Mouse (Mus musculus): ENCODE measurements around the gene Slc23a4.

Slc23a4 gene

GRCm38 (mm10) chr6:34955862-34956241 is 32.4 kb downstream of the Slc23a4 start:
- DNase-seq (ENCODE audit: low spot score in 2 of 2): no peak

GRCm38 (mm10) chr6:34954926-34955861 is 33.0 kb downstream of the Slc23a4 start:
- no peak for DNase-seq (ENCODE audit: low spot score in 2 of 2)

- DNase-seq (ENCODE audit: low spot score in 2 of 2): no peak
These were observed 36.1 kb downstream of the Slc23a4 start for GRCm38 (mm10) chr6:34951956-34952667.

DNA sequence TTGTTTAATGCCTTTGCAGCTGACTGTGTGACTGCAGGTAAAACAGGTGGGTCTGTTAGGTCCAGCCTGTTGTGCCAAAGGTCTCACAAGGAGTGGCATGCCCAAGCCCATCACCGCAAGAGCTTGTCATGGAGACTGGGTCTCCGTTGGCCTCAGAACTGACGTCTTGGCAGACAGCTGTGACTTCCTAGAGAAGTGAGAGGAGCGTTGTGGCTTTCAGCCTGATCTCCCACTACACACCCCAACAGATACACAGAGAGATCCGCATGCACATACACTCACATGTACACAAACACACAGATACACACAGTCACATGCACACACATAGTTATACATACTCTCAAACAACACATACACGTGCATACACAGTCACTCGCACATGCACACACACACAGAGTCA is 36.7 kb downstream of the Slc23a4 start:
- no peak for DNase-seq (ENCODE audit: low spot score in 2 of 2)

- no peak for DNase-seq (ENCODE audit: low spot score in 2 of 2)
These were observed 39.7 kb downstream of the Slc23a4 start for GRCm38 (mm10) chr6:34948461-34948860.

- DNase-seq (ENCODE audit: low spot score in 2 of 2): no peak
These were observed 41.6 kb downstream of the Slc23a4 start for GRCm38 (mm10) chr6:34946486-34947079.

DNA sequence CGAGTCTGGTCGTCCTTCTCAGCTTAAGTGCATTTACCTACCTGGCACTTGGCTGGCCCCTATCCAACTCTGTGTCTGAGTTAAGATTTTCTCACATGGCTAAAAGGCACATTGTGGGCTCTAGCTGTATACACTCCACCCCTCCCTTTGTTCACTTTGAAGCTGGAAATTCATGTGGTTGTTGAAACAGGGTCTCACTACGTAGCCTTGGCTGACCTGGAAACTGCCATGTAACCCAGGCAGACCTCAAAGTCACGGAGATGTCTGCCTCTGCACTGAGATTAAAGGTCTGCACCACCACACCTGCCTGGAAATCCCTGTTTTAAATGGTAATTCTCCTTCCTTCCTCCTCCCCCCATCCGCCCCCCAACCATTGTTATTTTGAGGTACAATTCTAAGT is 44.7 kb downstream of the Slc23a4 start:
- DNase-seq (ENCODE audit: low spot score in 2 of 2): no peak

DNA sequence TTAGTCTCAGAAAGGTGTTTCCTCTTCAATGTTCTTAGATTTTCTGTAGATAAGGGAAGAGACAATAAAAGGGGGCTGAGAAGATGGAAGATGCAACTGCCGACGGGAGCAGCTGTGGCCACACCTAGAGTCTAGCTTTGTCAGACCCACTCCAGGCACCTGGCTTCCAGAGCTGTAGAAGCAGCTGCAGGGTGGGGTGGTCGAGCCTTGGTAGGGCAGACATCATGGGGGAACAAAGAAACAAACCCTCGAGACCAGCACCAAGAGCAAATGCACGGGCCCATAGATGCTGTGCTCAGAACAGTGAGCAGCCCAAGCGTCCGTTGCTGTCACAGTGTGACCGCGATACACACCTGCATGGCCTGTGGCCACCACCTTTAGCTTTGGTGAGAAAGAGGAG is 45.8 kb downstream of the Slc23a4 start:
- DNase-seq (ENCODE audit: low spot score in 2 of 2): no peak

DNA sequence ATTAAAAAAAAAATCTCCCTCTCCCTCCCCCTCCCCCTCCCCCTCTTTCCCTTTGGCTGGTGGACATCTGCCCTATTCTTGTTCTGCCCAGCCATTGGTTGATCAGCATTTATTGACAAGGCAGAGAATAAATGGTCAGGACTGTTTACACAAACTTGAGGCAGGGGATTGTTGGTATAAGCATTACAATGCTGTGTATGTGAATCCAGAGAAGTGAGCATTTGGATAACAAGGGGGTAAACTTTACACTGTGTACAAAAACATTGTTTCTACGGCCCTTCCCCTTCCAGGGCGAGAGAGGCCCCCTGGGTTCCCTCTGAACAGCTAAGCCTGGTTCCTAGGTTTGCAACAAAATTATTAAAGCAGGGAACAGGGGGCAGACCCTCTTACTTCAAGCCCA is 46.7 kb downstream of the Slc23a4 start:
- no peak for DNase-seq (ENCODE audit: low spot score in 2 of 2)

DNA sequence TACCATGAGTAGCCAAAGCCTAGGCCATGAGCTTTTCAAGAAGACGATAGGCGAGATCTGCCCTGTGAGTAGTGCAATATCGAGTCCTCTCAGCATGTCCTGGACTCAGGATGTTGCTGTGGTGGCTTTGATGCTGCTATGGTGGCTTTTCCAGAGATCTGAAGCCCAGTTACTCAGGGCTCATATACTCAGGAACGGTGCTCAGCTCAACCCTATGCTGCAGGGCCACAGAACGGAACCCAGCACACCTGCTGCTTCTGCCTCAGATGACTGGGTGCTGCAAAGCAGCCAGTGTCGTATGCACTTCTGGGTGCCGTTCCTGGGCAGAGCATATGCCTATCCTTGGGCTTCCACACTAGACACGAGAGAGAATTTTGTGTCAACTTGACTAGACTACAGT is 48.8 kb downstream of the Slc23a4 start:
- no peak for DNase-seq (ENCODE audit: low spot score in 2 of 2)

DNA sequence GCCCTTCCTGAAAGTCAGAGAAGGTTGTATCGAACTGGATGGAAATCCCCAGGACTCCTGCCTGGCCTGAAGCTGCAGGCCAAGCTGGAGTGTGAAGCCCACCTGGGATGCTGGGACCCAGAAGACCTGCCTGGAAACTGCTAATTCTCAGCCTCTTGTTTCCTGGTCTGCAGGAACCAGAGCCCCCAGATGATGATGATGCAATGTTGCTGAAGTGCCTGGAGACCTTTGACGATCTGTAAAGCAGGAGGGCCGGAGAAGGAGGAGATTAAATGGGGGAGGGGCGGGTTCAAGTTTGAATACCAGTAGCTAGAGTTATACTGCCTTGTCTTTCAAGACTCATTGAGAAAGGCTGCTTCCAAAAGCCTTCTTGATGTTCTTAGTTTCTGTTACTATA is 49.3 kb downstream of the Slc23a4 start:
- DNase-seq (ENCODE audit: low spot score in 2 of 2): no peak

DNA sequence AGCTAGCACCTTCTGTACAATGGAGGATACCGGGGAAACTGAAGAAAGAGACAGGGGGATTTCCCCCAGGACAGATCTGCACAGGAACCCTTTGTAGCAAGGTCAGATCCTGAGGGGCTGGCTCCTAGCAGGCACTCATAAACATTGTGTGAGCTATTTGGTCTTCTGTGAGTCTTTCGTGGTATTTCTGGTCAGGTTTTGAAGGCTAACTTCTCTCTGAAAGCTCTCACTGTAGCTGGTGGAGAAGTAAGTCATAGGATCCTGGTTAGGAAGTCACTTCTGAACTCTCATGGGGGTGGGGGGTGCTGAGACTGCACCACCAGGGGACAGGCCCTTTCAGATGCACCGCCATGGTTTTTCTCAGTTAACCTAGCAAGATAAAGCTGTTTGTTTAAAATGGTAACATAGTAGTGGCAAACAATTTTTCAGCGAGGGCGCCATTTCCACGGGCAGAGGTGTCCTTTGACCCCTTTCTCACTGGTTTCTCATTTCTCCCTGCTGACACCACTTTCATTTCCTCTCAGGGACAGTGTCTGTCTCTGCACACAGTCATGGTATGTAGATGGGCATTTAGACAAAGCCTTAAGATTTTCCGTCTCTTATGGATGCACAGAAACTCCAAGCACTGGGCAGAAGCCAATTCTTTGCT is 49.8 kb downstream of the Slc23a4 start:
- no peak for DNase-seq (ENCODE audit: low spot score in 2 of 2)

DNA sequence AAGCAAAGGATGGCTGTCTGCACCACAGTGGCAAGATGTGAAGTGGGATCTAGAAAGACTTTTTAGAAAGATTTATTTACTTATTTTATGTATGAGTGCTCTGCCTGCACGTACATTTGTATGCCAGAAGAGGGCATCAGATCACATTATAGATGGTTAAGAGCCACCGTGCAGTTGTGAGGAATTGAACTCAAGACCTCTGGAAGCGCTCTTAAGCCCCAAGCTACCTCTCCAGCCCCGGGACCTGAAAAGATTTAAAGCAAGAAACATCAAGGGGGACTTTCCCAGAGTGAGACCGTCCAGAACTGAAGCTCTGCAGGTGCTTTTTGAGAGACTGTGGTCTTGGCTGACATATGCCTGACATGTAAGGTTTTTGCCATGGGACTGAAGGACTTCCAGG is 51.5 kb downstream of the Slc23a4 start:
- no peak for DNase-seq (ENCODE audit: low spot score in 2 of 2)

DNA sequence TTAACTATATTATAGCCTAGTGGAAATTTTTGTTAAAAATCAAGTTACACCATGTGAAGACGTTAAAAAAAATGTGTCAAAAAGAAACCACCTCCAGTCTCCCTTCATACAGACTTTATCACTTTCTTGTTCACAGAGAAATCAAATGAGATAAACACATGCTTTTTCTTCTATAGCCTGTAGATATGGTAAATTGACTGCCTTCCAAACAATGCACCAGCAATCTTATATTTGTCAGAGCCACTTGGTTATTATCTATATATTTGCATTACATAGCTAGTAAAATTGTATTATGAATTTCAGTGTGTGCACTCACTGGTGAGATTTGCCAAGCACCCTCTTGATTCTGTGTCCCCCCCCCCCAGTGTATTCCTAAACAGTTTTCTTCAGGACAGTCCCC is 55.6 kb downstream of the Slc23a4 start:
- no peak for DNase-seq (ENCODE audit: low spot score in 2 of 2)

DNA sequence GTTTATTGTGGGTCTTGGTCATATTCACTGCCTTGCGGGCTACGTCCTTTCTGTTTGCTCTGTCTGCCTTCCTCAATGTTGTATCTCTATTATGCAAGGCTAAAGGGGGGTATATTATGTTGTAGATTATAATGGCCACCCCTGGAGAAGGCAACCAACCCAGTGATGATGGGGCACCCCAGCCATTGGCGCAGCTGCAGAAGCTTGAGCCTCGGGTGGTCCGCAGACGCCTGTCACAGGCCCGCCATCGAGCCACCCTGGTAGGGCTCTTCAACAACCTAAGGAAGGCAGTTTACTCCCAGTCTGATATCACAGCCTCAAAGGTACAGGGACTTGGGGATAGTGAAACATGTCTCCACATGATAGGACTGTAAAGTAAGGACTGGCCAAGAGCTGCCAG is 60.6 kb downstream of the Slc23a4 start:
- no peak for DNase-seq (ENCODE audit: low spot score in 2 of 2)

DNA sequence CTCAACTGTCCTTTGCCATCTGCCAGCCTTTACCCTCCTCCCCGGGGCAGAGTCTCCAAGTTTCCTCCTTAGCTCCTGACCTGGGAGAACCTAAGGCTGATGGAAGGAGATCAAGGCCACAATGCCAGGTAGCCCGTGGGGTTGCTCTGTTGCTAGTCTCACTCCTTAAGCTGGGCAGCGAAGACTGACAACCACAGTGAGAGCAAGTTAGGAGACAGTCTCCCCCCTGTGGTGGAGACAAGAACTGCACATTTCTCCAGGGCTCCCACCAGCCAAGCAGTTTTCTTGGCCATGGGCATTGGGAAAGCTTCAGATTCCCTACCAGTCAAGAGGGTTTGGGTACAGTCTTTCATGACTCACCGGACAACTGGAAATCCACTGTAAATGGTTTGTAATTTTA is 61.0 kb downstream of the Slc23a4 start:
- peak in 1 of 2 experiments; percentile 54 for DNase-seq (ENCODE audit: low spot score in 2 of 2)

DNA sequence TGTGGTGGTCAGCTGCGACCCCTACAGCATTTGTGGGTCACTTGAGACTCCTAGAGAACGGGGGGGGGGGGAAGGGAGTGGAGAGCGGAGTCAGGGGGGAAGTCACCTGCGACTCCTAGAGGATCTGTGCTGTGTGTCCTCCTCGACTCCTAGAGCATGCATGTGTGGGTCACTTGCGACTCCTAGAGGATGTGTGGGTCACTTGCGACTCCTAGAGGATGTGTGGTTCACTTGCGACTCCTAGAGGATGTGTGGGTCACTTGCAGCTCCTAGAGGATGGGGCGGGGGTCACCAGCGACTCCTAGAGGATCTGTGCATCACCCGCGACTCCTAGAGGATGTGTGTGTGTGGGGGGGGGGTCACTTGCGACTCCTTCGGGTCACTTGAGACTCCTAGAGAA is 66.3 kb downstream of the Slc23a4 start:
- no peak for DNase-seq (ENCODE audit: low spot score in 2 of 2)

DNA sequence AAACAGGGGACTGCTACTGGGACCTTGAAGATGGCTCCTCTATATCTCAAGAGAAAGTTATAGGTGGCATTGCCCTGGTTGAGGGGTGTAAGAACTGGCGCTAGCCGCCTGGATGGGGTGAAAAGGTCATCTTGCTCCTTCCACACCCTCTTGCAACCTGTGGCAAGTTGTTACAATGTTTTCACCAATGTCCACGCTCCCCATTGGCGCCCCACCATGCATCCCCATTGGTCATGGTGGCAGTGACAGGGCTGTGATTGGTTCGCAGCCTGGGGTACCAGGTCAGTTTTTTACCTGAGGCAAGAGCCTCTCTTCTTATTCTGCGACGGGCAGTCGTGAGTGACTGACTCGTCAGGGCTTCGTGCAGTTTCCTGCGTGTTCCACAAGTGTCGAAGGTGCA is 67.6 kb downstream of the Slc23a4 start:
- DNase-seq (ENCODE audit: low spot score in 2 of 2): no peak

DNA sequence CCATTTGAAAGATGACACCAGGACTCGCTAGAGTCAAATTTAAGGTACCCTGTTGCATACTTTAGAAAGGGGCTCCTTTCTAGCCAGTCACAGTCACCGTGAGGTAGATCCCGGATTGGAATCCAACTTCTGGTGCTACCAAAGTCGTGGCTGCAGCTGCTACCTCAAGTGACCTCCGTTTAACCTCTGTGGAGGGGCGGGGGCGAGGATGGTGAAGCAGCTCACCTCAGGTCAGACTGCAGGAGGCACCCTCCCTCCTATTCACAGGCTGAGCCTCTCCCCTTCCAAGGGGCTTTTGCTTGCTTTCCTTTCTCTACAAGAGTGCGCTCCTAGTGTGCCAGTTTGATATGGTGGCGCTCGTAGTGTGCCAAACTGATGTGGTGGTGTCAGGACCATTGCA is 68.2 kb downstream of the Slc23a4 start, which contains the start of gene Stra8:
Stra8 (plus strand) TSS at position 208 of the 400 bp plus-strand sequence.
- no peak for DNase-seq (ENCODE audit: low spot score in 2 of 2)

DNA sequence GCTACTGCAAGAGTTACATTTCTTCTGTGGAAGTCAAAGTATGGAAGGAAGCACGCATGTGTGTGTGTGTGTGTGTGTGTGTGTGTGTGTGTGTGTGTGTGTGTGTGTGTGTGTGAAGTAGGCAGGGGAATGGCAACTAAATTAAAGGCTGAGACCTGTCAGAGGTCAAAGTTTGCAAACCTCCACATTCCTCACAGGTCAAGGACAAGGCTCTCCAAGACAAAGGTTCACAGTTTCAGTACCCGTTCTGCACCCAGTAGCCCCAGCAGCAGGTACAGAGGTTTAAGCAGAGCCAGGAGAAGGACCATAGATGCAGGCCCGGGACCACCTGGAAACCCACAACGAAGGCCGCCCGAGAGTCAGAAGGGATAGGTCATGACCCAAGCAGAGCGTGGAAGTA is 69.1 kb downstream of the Slc23a4 start:
- no peak for DNase-seq (ENCODE audit: low spot score in 2 of 2)

GRCm38 (mm10) chr6:34914462-34914861 is 73.7 kb downstream of the Slc23a4 start:
- no peak for DNase-seq (ENCODE audit: low spot score in 2 of 2)

All from frontal cortex, postnatal 14 days (tissue).